Mouse (Mus musculus): Measurements from ENCODE around the gene Hmgb1. TPM values are rescaled to one million over a fixed set of nuclear protein-coding genes. Genes with fewer than 3 reads are reported as not detected.

Gene Hmgb1
- polyA plus RNA-seq, 1 experiment from 2014 or later: 682 TPM

DNA sequence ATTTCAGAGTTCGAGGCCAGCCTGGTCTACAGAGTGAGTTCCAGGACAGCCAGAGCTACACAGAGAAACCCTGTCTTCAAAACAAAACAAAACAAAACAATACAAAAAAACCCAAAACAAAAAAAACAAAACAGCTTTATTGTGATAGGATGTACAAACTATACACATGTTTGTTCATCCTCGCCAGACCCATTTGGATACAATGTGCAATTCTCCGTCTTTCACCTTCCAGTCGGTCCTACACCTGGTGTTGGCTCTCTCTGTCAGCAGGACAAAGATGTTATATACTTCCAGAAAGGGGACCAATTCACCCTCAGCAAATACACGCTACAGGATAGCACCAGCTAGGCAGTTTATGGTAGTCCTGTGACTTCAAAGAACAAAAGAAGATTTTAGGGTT, 91.4 kb downstream of the Hmgb1 start:
- no peak overlapping the region for H3K4me2 ChIP-seq
- H3K9me3 ChIP-seq (replicated peaks): no peaks in the 10 kb centered on the region
- H3K36me3 ChIP-seq: no peaks in the 10 kb centered on the region
- no peak overlapping the region for H3K9ac ChIP-seq
- peaks cover 23% of the 10 kb centered on the region for H3K4me1 ChIP-seq
- H3K4me3 ChIP-seq: no peak overlapping the region
- 0 out of 2 replicates have a peak, but pooled peaks cover 7% of the 10 kb centered on the region for H3K27me3 ChIP-seq (replicated peaks)
- no peak overlapping the region for H3K27ac ChIP-seq
- 76% methylated on average over 5 of the region's 5 CpGs for WGBS (ENCODE audit: insufficient replicate concordance)
- ATAC-seq: no peak

DNA sequence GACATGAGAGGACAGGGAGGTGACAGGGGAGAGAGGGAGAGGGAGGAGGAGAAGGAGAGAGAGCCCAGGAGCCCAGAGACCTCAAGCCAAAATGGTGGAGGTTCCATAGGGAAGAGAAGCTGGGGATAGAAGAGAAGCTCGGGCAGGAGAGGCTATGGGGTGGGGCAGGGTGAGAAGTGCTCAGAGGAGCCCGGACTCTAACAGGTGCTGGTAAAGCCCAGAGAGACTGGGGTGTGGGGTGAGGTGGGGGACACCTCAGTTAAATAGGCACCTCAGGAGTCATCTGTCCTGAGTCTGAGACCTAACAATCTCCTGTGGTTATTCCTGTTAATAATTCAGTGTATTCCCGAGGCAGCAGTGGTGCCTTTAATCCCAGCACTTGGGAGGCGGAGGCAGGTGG, 91.8 kb downstream of the Hmgb1 start:
- H3K4me2 ChIP-seq: no peak overlapping the region
- no peak for ATAC-seq
- H3K27me3 ChIP-seq (replicated peaks): 0 out of 2 replicates have a peak, but pooled peaks cover 4% of the 10 kb centered on the region
- no peak overlapping the region for H3K27ac ChIP-seq
- peaks cover 27% of the 10 kb centered on the region for H3K4me1 ChIP-seq
- no peak overlapping the region for H3K9ac ChIP-seq
- no peak overlapping the region for H3K4me3 ChIP-seq
- H3K9me3 ChIP-seq (replicated peaks): no peaks in the 10 kb centered on the region
- WGBS (ENCODE audit: insufficient replicate concordance): 75% methylated on average over 4 of the region's 4 CpGs
- no peaks in the 10 kb centered on the region for H3K36me3 ChIP-seq

DNA sequence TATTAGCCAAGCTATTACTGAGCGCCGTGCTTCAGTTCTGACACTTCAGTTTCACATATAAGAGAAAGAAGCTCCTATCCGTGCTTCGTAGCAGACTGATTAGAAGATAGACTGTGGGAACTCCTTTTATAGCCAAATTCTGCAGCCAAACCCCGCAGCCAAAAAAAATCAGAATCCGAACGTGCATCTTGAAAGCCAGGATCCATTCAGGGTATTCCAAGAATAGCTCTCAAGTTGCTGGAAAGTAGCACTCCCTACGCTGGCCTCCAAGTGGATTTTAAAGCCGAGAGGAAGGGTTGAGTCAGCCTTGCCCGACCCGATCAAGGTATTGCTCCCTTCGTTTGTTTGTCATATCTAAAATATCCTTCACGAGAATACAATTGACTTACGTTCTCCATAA, 93.0 kb downstream of the Hmgb1 start:
- no peak overlapping the region for H3K27ac ChIP-seq
- H3K9ac ChIP-seq: no peak overlapping the region
- no peak for ATAC-seq
- 0 out of 2 replicates have a peak, but pooled peaks cover 4% of the 10 kb centered on the region for H3K27me3 ChIP-seq (replicated peaks)
- no peaks in the 10 kb centered on the region for H3K9me3 ChIP-seq (replicated peaks)
- H3K4me2 ChIP-seq: no peak overlapping the region
- WGBS (ENCODE audit: insufficient replicate concordance): 78% methylated on average over 14 of the region's 14 CpGs
- H3K4me3 ChIP-seq: no peak overlapping the region
- peaks cover 35% of the 10 kb centered on the region for H3K4me1 ChIP-seq
- no peaks in the 10 kb centered on the region for H3K36me3 ChIP-seq

DNA sequence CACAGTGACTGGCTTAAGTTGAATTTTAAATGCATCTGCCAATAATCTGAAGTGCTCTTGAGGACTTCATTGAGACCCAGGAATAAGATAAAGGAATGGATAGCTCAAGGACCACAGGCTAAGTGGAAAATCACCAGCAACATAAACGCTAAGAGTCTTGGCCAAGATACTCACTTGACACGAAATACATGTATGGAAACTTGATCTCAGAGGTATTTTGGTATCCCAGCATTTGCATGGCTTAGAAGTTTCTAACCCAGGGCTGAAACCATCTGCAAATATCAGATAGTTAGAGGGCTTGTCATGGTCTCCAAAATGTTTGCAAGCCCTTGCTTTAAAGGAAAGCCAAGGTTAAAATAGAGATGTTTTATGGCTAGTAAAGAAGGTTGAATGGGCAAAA, 94.4 kb downstream of the Hmgb1 start:
- peaks cover 32% of the 10 kb centered on the region for H3K4me1 ChIP-seq
- H3K4me3 ChIP-seq: no peak overlapping the region
- ATAC-seq: no peak
- no peaks in the 10 kb centered on the region for H3K9me3 ChIP-seq (replicated peaks)
- no peaks in the 10 kb centered on the region for H3K36me3 ChIP-seq
- WGBS (ENCODE audit: insufficient replicate concordance): 64% methylated on average over 2 of the region's 2 CpGs
- H3K9ac ChIP-seq: no peak overlapping the region
- 0 out of 2 replicates have a peak, but pooled peaks cover 4% of the 10 kb centered on the region for H3K27me3 ChIP-seq (replicated peaks)
- H3K27ac ChIP-seq: no peak overlapping the region
- no peak overlapping the region for H3K4me2 ChIP-seq

DNA sequence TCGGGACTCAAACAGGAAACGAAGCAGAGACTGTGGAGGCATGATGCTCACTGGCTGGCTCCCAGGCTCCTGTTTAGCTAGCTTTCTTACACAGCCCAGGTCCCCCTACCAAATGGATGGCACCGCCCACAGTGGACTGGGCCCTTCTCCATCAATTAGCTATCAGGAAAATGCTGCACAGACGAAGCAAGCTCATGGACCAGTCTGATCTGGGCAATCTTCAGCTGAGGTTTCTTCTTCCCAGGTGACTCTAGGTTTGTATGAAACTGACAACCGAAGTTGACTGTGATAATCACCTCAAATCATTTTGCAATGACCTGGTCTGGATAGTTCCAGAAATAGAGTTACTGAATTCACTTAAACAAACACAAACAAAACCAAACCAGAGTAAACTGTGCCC, 94.8 kb downstream of the Hmgb1 start:
- WGBS (ENCODE audit: insufficient replicate concordance): 66% methylated on average over 5 of the region's 5 CpGs
- no peak overlapping the region for H3K4me3 ChIP-seq
- H3K27ac ChIP-seq: no peak overlapping the region
- H3K36me3 ChIP-seq: no peaks in the 10 kb centered on the region
- no peak for ATAC-seq
- H3K4me1 ChIP-seq: peaks cover 30% of the 10 kb centered on the region
- H3K27me3 ChIP-seq (replicated peaks): 0 out of 2 replicates have a peak, but pooled peaks cover 4% of the 10 kb centered on the region
- no peak overlapping the region for H3K4me2 ChIP-seq
- no peaks in the 10 kb centered on the region for H3K9me3 ChIP-seq (replicated peaks)
- H3K9ac ChIP-seq: no peak overlapping the region

DNA sequence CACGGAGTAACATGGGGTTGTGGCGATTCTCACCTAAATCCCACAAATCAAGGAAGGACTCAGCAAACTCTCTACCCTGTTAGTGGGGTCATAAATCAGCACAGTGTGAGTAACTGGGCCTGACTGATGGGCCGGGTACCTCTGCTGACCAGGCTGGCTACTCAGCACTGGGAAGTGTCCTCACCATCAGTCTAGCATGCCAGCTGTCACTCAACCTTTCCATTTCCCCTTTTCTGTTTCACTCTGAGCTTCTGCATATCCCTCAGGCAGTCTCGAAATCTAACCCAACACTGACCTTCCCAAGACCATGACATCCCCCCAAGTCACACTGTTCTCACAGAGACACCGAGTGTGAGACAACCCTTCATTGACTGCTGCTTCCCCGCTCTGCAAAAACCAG, 95.4 kb downstream of the Hmgb1 start:
- Histone ChIP-seq H3K4me1 (peaks cover 30% of the 10 kb centered on the region), H3K27me3 (replicated peaks) (0 out of 2 replicates have a peak, but pooled peaks cover 4% of the 10 kb centered on the region), H3K36me3 (no peaks in the 10 kb centered on the region), H3K9me3 (replicated peaks) (no peaks in the 10 kb centered on the region), H3K27ac (no peak overlapping the region), H3K4me2 (no peak overlapping the region), H3K4me3 (no peak overlapping the region), H3K9ac (no peak overlapping the region)
- no peak for ATAC-seq
- WGBS (ENCODE audit: insufficient replicate concordance): 54% methylated on average over 6 of the region's 6 CpGs

DNA sequence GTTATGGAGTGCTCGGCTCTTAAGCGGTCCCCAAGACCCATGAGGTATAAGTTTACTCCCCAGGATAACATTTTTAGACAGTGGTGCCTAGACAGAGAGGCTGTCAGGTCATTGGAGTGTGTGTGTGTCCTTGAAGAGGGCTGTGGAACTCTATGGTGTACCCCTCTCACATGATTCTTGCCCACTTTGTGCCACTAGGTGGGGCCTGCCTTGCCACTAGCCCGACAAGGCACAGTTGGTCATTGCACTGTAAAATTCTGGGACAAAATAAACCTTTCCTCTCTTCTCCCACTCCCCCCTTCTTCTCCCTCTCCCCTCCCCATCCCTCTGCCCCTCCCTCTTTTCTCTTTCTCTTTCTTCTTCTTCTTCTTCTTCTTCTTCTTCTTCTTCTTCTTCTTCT, 96.1 kb downstream of the Hmgb1 start:
- Histone ChIP-seq H3K36me3 (no peaks in the 10 kb centered on the region), H3K27ac (no peak overlapping the region), H3K27me3 (replicated peaks) (0 out of 2 replicates have a peak, but pooled peaks cover 4% of the 10 kb centered on the region), H3K4me3 (no peak overlapping the region), H3K9me3 (replicated peaks) (no peaks in the 10 kb centered on the region), H3K4me1 (peaks cover 30% of the 10 kb centered on the region), H3K4me2 (no peak overlapping the region), H3K9ac (no peak overlapping the region)
- ATAC-seq: no peak
- 68% methylated on average over 3 of the region's 3 CpGs for WGBS (ENCODE audit: insufficient replicate concordance)

DNA sequence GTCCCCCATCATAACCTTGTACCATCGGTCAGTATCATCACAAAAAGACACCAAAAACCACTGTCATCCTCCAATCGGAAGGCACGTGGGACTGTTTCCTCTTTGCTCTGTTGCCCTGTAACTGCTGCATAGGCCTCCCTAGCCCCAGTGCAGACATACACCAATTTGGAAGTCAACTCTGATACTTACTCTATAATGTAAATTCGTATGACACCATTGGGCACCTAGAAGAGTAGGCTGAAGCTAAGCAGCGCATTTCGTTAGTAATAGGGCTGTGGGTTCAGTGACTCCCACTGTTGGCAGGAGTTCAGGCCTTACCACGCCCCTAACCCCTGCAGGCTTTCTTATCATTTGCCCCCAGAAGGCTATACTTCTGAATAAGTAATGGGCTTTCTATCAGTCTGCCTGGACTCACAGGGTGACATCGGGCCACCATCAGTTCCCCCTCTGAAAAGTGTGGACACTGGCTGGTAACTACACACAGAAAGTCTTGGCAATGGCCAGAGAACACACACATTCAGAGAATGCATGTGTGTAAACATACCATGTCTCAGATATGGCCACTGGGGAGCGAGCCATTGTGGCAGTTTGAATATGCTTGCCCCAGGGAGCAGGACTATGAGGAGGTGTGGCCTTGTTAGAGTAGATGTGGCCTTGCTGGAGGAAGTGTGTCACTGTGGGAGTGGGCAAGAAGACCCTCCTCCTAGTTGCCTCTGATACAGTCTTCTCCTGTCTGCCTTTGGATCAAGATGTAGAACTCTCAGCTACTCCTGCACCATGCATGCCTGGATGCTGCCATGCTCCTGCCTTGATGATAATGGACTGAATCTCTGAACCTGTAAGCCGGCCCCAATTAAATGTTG, 97.7 kb downstream of the Hmgb1 start:
- no peaks in the 10 kb centered on the region for H3K27me3 ChIP-seq (replicated peaks)
- H3K9me3 ChIP-seq (replicated peaks): no peaks in the 10 kb centered on the region
- no peak overlapping the region for H3K4me3 ChIP-seq
- H3K4me2 ChIP-seq: peak overlapping the region; percentile 42
- no peaks in the 10 kb centered on the region for H3K36me3 ChIP-seq
- peak overlapping the region; percentile 14; the same call in 1 of the 2 replicates for H3K9ac ChIP-seq
- WGBS (ENCODE audit: insufficient replicate concordance): 39% methylated on average over 10 of the region's 10 CpGs
- H3K4me1 ChIP-seq: peaks cover 30% of the 10 kb centered on the region
- peak overlapping the region; percentile 75 for H3K27ac ChIP-seq
- ATAC-seq: peak; percentile 96

DNA sequence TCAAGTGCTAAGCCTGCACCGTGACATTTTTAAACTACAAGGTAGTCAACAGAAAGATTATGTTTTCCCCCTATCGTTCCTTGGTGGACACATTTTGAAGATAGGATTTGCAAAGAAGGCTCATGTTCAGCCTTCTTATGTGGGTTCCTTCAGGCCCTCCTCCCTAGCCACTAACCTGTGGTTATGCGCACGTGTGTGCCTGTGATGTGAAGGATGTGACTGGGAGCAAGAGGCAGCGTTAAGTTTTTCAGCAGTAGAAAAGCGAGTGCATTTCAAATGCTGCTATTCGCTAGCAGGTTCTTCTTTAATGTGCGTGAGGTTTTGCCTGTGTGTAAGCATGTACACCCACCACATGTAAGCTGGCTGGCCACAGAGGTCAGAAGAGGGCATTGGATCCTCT, 103.8 kb downstream of the Hmgb1 start:
- Histone ChIP-seq H3K4me2 (no peak overlapping the region), H3K4me3 (no peak overlapping the region), H3K9ac (no peak overlapping the region), H3K27me3 (replicated peaks) (peaks cover 18% of the 10 kb centered on the region; the same call in 1 of the 2 replicates), H3K4me1 (peaks cover 17% of the 10 kb centered on the region), H3K9me3 (replicated peaks) (0 out of 2 replicates have a peak, but pooled peaks cover 3% of the 10 kb centered on the region), H3K27ac (no peak overlapping the region), H3K36me3 (no peaks in the 10 kb centered on the region)
- 78% methylated on average over 8 of the region's 8 CpGs for WGBS (ENCODE audit: insufficient replicate concordance)
- no peak for ATAC-seq

DNA sequence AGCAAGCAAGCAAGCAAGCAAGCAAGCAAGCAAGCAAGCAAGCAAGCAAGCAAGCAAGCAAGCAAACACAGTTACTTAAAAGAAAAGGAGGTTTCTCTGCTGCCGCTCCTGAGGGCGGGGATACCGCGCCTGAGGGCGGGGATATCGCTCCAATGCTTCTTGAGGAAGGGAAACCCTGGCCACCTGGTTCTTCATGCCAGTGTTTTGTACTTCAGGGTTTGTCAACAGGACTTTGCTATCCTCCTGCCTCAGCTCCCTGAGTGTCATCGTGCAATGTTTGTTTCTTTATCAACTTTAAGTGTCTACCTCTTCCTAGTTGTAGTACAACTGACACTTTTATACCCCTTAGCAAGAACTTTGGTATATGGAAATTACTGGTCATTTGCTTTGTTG, 104.5 kb downstream of the Hmgb1 start:
- H3K4me1 ChIP-seq: peaks cover 15% of the 10 kb centered on the region
- H3K27me3 ChIP-seq (replicated peaks): peaks cover 18% of the 10 kb centered on the region; the same call in 1 of the 2 replicates
- 0 out of 2 replicates have a peak, but pooled peaks cover 3% of the 10 kb centered on the region for H3K9me3 ChIP-seq (replicated peaks)
- 26% methylated on average over 7 of the region's 7 CpGs for WGBS (ENCODE audit: insufficient replicate concordance)
- no peaks in the 10 kb centered on the region for H3K36me3 ChIP-seq
- H3K27ac ChIP-seq: no peak overlapping the region
- peak overlapping the region; percentile 42 for H3K4me2 ChIP-seq
- no peak for ATAC-seq
- H3K4me3 ChIP-seq: no peak overlapping the region
- no peak overlapping the region for H3K9ac ChIP-seq

DNA sequence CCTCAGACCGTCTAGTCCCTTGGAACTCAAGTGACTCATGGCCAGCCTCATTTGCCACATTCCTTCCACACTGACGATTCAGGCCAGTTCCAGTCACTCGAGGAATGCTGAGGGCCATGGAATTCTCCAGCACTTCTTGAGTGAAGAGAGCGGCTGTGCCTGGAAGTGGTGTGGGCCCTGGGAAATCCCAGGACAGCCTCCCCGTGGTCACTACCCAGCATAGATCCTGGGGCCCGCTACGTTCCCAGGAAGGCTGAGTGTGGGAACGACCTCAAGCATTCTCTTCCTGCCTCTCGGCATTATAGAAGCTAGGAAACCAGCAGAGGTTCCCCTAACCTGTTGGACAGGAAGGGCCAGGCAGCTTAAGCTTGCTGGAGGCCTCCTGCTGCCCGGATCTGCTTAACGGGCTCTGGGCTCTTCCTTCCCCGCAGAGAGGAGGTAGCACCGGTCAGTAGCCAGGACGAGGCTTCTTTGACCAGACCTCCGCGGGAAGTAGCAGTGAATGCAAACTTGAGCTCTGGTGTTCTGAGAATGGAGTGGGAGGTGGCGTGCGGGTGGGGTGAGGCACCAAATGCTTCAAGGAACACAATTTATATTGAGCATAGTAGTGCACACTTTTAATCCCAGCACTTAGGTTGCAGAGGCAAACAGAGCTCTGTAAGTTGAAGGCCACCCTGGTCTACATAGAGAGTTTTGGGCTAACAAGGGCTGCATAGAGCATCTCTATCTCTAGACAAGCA, 105.1 kb downstream of the Hmgb1 start:
- H3K27ac ChIP-seq: no peak overlapping the region
- H3K4me3 ChIP-seq: no peak overlapping the region
- H3K9ac ChIP-seq: 0 out of 2 replicates have a peak overlapping the region, but pooled peaks have one; percentile 22
- WGBS (ENCODE audit: insufficient replicate concordance): 32% methylated on average over 18 of the region's 18 CpGs
- peaks cover 15% of the 10 kb centered on the region for H3K4me1 ChIP-seq
- no peaks in the 10 kb centered on the region for H3K36me3 ChIP-seq
- no peak for ATAC-seq
- H3K4me2 ChIP-seq: peak overlapping the region; percentile 42
- 0 out of 2 replicates have a peak, but pooled peaks cover 3% of the 10 kb centered on the region for H3K9me3 ChIP-seq (replicated peaks)
- peaks cover 18% of the 10 kb centered on the region; the same call in 1 of the 2 replicates for H3K27me3 ChIP-seq (replicated peaks)

DNA sequence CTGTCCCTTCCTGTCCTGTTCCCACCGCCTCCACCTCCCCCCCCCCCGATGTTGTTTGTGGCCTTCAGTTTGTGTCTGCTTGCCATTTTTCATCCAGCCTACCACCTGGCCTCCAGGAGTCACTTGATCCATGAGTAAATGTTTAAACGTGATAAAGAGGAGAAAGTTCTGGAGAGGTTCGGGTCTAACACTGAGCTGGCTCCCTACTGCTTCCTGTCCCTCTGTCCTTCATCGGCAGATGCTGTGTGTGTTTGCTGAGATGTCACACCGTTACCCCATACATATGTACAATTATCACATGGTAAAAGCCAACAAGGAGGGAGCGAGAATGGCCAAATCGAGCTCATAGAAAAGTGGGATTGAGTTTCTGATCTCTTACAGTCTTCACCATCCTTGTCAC, 107.2 kb downstream of the Hmgb1 start:
- no peak overlapping the region for H3K4me2 ChIP-seq
- H3K9ac ChIP-seq: no peak overlapping the region
- peaks cover 15% of the 10 kb centered on the region for H3K4me1 ChIP-seq
- no peaks in the 10 kb centered on the region for H3K36me3 ChIP-seq
- H3K27ac ChIP-seq: no peak overlapping the region
- H3K4me3 ChIP-seq: no peak overlapping the region
- no peak for ATAC-seq
- H3K27me3 ChIP-seq (replicated peaks): peaks cover 18% of the 10 kb centered on the region; the same call in 1 of the 2 replicates
- 0 out of 2 replicates have a peak, but pooled peaks cover 3% of the 10 kb centered on the region for H3K9me3 ChIP-seq (replicated peaks)
- WGBS (ENCODE audit: insufficient replicate concordance): 75% methylated on average over 8 of the region's 8 CpGs

Data from liver, embryonic 12.5 days (tissue).